Mouse (Mus musculus): ENCODE measurements around the gene Naaladl2. TPM values are rescaled to one million over a fixed set of nuclear protein-coding genes. Genes with fewer than 3 reads are reported as not detected.
A peak's percentile ranks its signal among the peaks of the same experiment; 100 is the strongest.
"Not testable (repeated sequence)": the region's sequence is repeated elsewhere in the genome, so short reads cannot be mapped to it uniquely, and the experiment has no call there.

The Naaladl2 gene
- polyA plus RNA-seq, 1 experiment = 0.38 TPM

GRCm38 (mm10) chr3:24321489-24322405, 822.3 kb downstream of the Naaladl2 start:
- WGBS = 57% methylated on average over 11 of the region's 11 CpGs
- no peak overlapping the region for H3K4me3 ChIP-seq (ENCODE audit: insufficient read depth, low read depth, low read length)
- DNase-seq = peak; percentile 46
- no peaks in the 10 kb centered on the region for H3K36me3 ChIP-seq (ENCODE audit: control insufficient read depth, insufficient read depth, low read length)
- H3K4me1 ChIP-seq (ENCODE audit: control insufficient read depth, insufficient read depth, low read length) = no peaks in the 10 kb centered on the region; the same call in 1 of the 2 replicates
- peak overlapping the region; percentile 0; the same call in 1 of the 2 replicates for H3K27ac ChIP-seq (ENCODE audit: insufficient read depth, low read depth, low read length)
- TF ChIP-seq CTCF (conservative IDR thresholded peaks at IDR 0.05; ENCODE audit: insufficient read depth, insufficient read length, low read depth, low read length) (0 out of 2 replicates have a peak, but pooled peaks have one; percentile 15), POLR2A (IDR thresholded peaks at IDR 0.05; ENCODE audit: low read depth, low read length) (no peak)
- no peaks in the 10 kb centered on the region for H3K27me3 ChIP-seq (replicated peaks; ENCODE audit: control insufficient read depth, insufficient read depth, low read length)

- 72% methylated on average over 4 of the region's 4 CpGs for WGBS
Observed at GRCm38 (mm10) chr3:24314658-24315297, 829.3 kb downstream of the Naaladl2 start.

GRCm38 (mm10) chr3:24225418-24225817, 918.6 kb downstream of the Naaladl2 start:
- Histone ChIP-seq H3K4me1 (ENCODE audit: control insufficient read depth, insufficient read depth, low read length) (no peaks in the 10 kb centered on the region), H3K27ac (ENCODE audit: insufficient read depth, low read depth, low read length) (no peak overlapping the region), H3K27me3 (replicated peaks; ENCODE audit: control insufficient read depth, insufficient read depth, low read length) (no peaks in the 10 kb centered on the region), H3K4me3 (ENCODE audit: insufficient read depth, low read depth, low read length) (no peak overlapping the region), H3K36me3 (ENCODE audit: control insufficient read depth, insufficient read depth, low read length) (no peaks in the 10 kb centered on the region)
- TF ChIP-seq CTCF (conservative IDR thresholded peaks at IDR 0.05; ENCODE audit: insufficient read depth, insufficient read length, low read depth, low read length) (no peak), POLR2A (IDR thresholded peaks at IDR 0.05; ENCODE audit: low read depth, low read length) (no peak)
- DNase-seq = no peak
- WGBS = 85% methylated on average over 2 of the region's 2 CpGs

More at GRCm38 (mm10) chr3:24314658-24315297, 829.3 kb downstream of the Naaladl2 start:
- no peak for TF ChIP-seq POLR2A (IDR thresholded peaks at IDR 0.05; ENCODE audit: low read depth, low read length)
- TF ChIP-seq CTCF (conservative IDR thresholded peaks at IDR 0.05; ENCODE audit: insufficient read depth, insufficient read length, low read depth, low read length) = no peak
- Histone ChIP-seq H3K4me3 (ENCODE audit: insufficient read depth, low read depth, low read length) (no peak overlapping the region), H3K36me3 (ENCODE audit: control insufficient read depth, insufficient read depth, low read length) (no peaks in the 10 kb centered on the region), H3K4me1 (ENCODE audit: control insufficient read depth, insufficient read depth, low read length) (no peaks in the 10 kb centered on the region), H3K27ac (ENCODE audit: insufficient read depth, low read depth, low read length) (no peak overlapping the region), H3K27me3 (replicated peaks; ENCODE audit: control insufficient read depth, insufficient read depth, low read length) (no peaks in the 10 kb centered on the region)
- DNase-seq = no peak

- Histone ChIP-seq H3K4me3 (ENCODE audit: insufficient read depth, low read depth, low read length) (no peak overlapping the region), H3K27me3 (replicated peaks; ENCODE audit: control insufficient read depth, insufficient read depth, low read length) (no peaks in the 10 kb centered on the region), H3K4me1 (ENCODE audit: control insufficient read depth, insufficient read depth, low read length) (no peaks in the 10 kb centered on the region), H3K27ac (ENCODE audit: insufficient read depth, low read depth, low read length) (no peak overlapping the region), H3K36me3 (ENCODE audit: control insufficient read depth, insufficient read depth, low read length) (no peaks in the 10 kb centered on the region)
- no peak for DNase-seq
- 94% methylated on average over 1 of the region's 1 CpGs for WGBS
- TF ChIP-seq CTCF (conservative IDR thresholded peaks at IDR 0.05; ENCODE audit: insufficient read depth, insufficient read length, low read depth, low read length) (0 out of 2 replicates have a peak, but pooled peaks have one; percentile 11), POLR2A (IDR thresholded peaks at IDR 0.05; ENCODE audit: low read depth, low read length) (no peak)
Observed at GRCm38 (mm10) chr3:24217476-24217875, 926.6 kb downstream of the Naaladl2 start.

GRCm38 (mm10) chr3:24166531-24166930, 977.5 kb downstream of the Naaladl2 start:
- no peaks in the 10 kb centered on the region for H3K27me3 ChIP-seq (replicated peaks; ENCODE audit: control insufficient read depth, insufficient read depth, low read length)
- no peak overlapping the region for H3K27ac ChIP-seq (ENCODE audit: insufficient read depth, low read depth, low read length)
- TF ChIP-seq POLR2A (IDR thresholded peaks at IDR 0.05; ENCODE audit: low read depth, low read length) = no peak
- no peak for TF ChIP-seq CTCF (conservative IDR thresholded peaks at IDR 0.05; ENCODE audit: insufficient read depth, insufficient read length, low read depth, low read length)
- H3K36me3 ChIP-seq (ENCODE audit: control insufficient read depth, insufficient read depth, low read length) = no peaks in the 10 kb centered on the region
- H3K4me3 ChIP-seq (ENCODE audit: insufficient read depth, low read depth, low read length) = no peak overlapping the region
- H3K4me1 ChIP-seq (ENCODE audit: control insufficient read depth, insufficient read depth, low read length) = no peaks in the 10 kb centered on the region
- no peak for DNase-seq

- H3K36me3 ChIP-seq (ENCODE audit: control insufficient read depth, insufficient read depth, low read length) = no peaks in the 10 kb centered on the region
- H3K27ac ChIP-seq (ENCODE audit: insufficient read depth, low read depth, low read length) = no peak overlapping the region
- no peak overlapping the region for H3K4me3 ChIP-seq (ENCODE audit: insufficient read depth, low read depth, low read length)
- no peaks in the 10 kb centered on the region for H3K27me3 ChIP-seq (replicated peaks; ENCODE audit: control insufficient read depth, insufficient read depth, low read length)
- no peak for TF ChIP-seq POLR2A (IDR thresholded peaks at IDR 0.05; ENCODE audit: low read depth, low read length)
- TF ChIP-seq CTCF (conservative IDR thresholded peaks at IDR 0.05; ENCODE audit: insufficient read depth, insufficient read length, low read depth, low read length) = no peak
- DNase-seq = no peak
- no peaks in the 10 kb centered on the region for H3K4me1 ChIP-seq (ENCODE audit: control insufficient read depth, insufficient read depth, low read length)
Observed at GRCm38 (mm10) chr3:24163992-24164391, 980.1 kb downstream of the Naaladl2 start.

GRCm38 (mm10) chr3:24151086-24151815, 992.8 kb downstream of the Naaladl2 start:
- not testable (repeated sequence) for H3K27me3 ChIP-seq (replicated peaks; ENCODE audit: control insufficient read depth, insufficient read depth, low read length); H3K27ac ChIP-seq (ENCODE audit: insufficient read depth, low read depth, low read length); H3K4me1 ChIP-seq (ENCODE audit: control insufficient read depth, insufficient read depth, low read length); H3K4me3 ChIP-seq (ENCODE audit: insufficient read depth, low read depth, low read length); DNase-seq; H3K36me3 ChIP-seq (ENCODE audit: control insufficient read depth, insufficient read depth, low read length)
- WGBS = 74% methylated on average over 4 of the region's 4 CpGs

All from kidney, adult 2 months (tissue).